Mouse (Mus musculus): ENCODE results near the gene Gm35315. TPM values are rescaled to one million over a fixed set of nuclear protein-coding genes. Genes with fewer than 3 reads are reported as not detected.
"Not testable (repeated sequence)": the region's sequence is repeated elsewhere in the genome, so short reads cannot be mapped to it uniquely, and the experiment has no call there.

Gene Gm35315
- polyA plus RNA-seq, 1 experiment from 2014 or later: 1.5 TPM

- 5% methylated on average over 25 of the region's 25 CpGs for WGBS
- Histone ChIP-seq H3K27me3 (peaks cover 4% of the 10 kb centered on the region; the same call in 1 of the 2 replicates), H3K9ac (no peak within 1 kb of the TSS; the same call in 1 of the 2 replicates), H3K27ac (0 out of 2 replicates have a peak within 1 kb of the TSS, but pooled peaks have one; percentile 22), H3K9me3 (replicated peaks) (no peaks in the 10 kb centered on the region), H3K4me1 (peaks cover 32% of the 10 kb centered on the region), H3K4me2 (peak within 1 kb of the TSS; percentile 87), H3K36me3 (peaks cover 27% of the 10 kb centered on the region), H3K4me3 (replicated peaks) (peak within 1 kb of the TSS; percentile 42)
- peak; percentile 13; the same call in 1 of the 2 replicates for ATAC-seq (replicated peaks; ENCODE audit: low FRiP score)
Measured at GRCm38 (mm10) chr5:110099656-110100580, 5.7 kb upstream of the Gm35315 start, which contains the start of gene Plcxd1. Gene Plcxd1, plus strand, starts transcription at chr5:110099969.

GRCm38 (mm10) chr5:110098991-110099477, 4.8 kb upstream of the Gm35315 start:
- Histone ChIP-seq H3K27ac (no peak overlapping the region), H3K27me3 (peaks cover 4% of the 10 kb centered on the region; the same call in 1 of the 2 replicates), H3K9ac (no peak overlapping the region), H3K9me3 (replicated peaks) (no peaks in the 10 kb centered on the region), H3K4me2 (no peak overlapping the region), H3K36me3 (peaks cover 18% of the 10 kb centered on the region), H3K4me1 (peaks cover 36% of the 10 kb centered on the region), H3K4me3 (replicated peaks) (no peak overlapping the region)
- ATAC-seq (replicated peaks; ENCODE audit: low FRiP score): no peak
- WGBS: 52% methylated on average over 1 of the region's 1 CpGs

DNA sequence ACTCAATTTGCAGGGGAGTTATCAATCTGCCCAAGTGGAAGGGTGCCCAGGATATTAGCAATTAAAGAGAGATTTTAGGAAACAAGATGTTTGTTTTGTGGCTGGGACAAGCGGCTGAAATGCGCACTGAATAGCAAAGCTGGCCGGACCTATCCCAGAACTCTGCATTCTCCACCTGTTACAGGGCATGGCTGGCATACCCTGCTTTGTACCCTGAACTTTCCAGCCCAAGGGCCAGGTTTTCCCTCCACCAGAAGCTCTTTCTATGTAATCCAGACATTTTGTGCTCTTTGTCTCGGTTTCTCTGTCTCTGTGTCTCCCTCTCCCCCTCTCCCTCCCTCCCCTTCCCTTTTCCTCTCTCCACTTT, 610 bp upstream of the Gm35315 start:
- Histone ChIP-seq H3K27ac (peak overlapping the region; percentile 79), H3K9me3 (replicated peaks) (no peaks in the 10 kb centered on the region), H3K27me3 (no peaks in the 10 kb centered on the region), H3K36me3 (no peaks in the 10 kb centered on the region), H3K4me2 (peak overlapping the region; percentile 82), H3K4me1 (peaks cover 9% of the 10 kb centered on the region), H3K4me3 (replicated peaks) (peak overlapping the region; percentile 63), H3K9ac (peak overlapping the region; percentile 48)
- 10% methylated on average over 4 of the region's 4 CpGs for WGBS
- peak; percentile 53 for ATAC-seq (replicated peaks; ENCODE audit: low FRiP score)

- Histone ChIP-seq H3K9ac (no peak overlapping the region), H3K4me1 (peaks cover 8% of the 10 kb centered on the region; the same call in 1 of the 2 replicates), H3K4me3 (replicated peaks) (no peak overlapping the region), H3K27me3 (no peaks in the 10 kb centered on the region), H3K4me2 (no peak overlapping the region), H3K27ac (no peak overlapping the region), H3K36me3 (no peaks in the 10 kb centered on the region), H3K9me3 (replicated peaks) (no peaks in the 10 kb centered on the region)
- ATAC-seq (replicated peaks; ENCODE audit: low FRiP score): no peak
- WGBS: 79% methylated on average over 2 of the region's 2 CpGs
Measured at GRCm38 (mm10) chr5:110091546-110091945, 2.7 kb downstream of the Gm35315 start.

GRCm38 (mm10) chr5:110086161-110086866, 7.9 kb downstream of the Gm35315 start:
- Histone ChIP-seq H3K27me3 (no peaks in the 10 kb centered on the region), H3K9me3 (replicated peaks) (0 out of 2 replicates have a peak, but pooled peaks cover 3% of the 10 kb centered on the region), H3K9ac (no peak overlapping the region), H3K4me1 (no peaks in the 10 kb centered on the region), H3K27ac (no peak overlapping the region), H3K4me2 (0 out of 2 replicates have a peak overlapping the region, but pooled peaks have one; percentile 12), H3K4me3 (replicated peaks) (no peak overlapping the region), H3K36me3 (no peaks in the 10 kb centered on the region)
- no peak for ATAC-seq (replicated peaks; ENCODE audit: low FRiP score)
- WGBS: 39% methylated on average over 14 of the region's 14 CpGs

DNA sequence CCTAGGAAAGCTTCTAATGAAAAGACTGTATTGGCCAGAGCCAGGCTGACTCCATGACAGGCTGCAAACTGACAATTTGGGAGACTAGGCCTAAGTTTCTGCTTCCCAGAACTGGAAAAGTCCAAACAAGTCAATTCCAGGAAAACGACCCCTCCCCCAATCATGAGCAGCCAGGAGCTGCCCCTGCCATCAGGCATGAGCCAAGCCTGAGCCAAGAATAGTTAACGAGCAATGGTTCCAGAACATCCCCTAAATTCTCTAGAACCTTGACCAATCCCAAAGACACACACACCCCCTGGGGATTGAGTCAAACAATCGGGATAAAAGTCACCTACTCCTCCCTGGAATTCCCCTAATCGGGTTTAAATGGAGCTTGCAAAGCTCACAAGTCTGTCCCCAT, 11.3 kb downstream of the Gm35315 start:
- Histone ChIP-seq H3K27me3 (no peaks in the 10 kb centered on the region), H3K4me2 (no peak overlapping the region), H3K36me3 (peaks cover 10% of the 10 kb centered on the region), H3K9me3 (replicated peaks) (peaks cover 20% of the 10 kb centered on the region), H3K4me1 (no peaks in the 10 kb centered on the region), H3K4me3 (replicated peaks) (no peak overlapping the region), H3K27ac (no peak overlapping the region), H3K9ac (no peak overlapping the region)
- 82% methylated on average over 4 of the region's 4 CpGs for WGBS
- ATAC-seq (replicated peaks; ENCODE audit: low FRiP score): no peak

- not testable (repeated sequence) for H3K27ac ChIP-seq; H3K27me3 ChIP-seq; ATAC-seq (replicated peaks; ENCODE audit: low FRiP score); H3K9ac ChIP-seq; H3K4me1 ChIP-seq; H3K4me3 ChIP-seq (replicated peaks); H3K4me2 ChIP-seq; H3K36me3 ChIP-seq
- 92% methylated on average over 2 of the region's 2 CpGs for WGBS
- H3K9me3 ChIP-seq (replicated peaks): peaks cover 23% of the 10 kb centered on the region
Measured at GRCm38 (mm10) chr5:110072413-110072812, 21.8 kb downstream of the Gm35315 start, which contains the start of gene Gm17655. Gene Gm17655, minus strand, starts transcription at chr5:110072513.

DNA sequence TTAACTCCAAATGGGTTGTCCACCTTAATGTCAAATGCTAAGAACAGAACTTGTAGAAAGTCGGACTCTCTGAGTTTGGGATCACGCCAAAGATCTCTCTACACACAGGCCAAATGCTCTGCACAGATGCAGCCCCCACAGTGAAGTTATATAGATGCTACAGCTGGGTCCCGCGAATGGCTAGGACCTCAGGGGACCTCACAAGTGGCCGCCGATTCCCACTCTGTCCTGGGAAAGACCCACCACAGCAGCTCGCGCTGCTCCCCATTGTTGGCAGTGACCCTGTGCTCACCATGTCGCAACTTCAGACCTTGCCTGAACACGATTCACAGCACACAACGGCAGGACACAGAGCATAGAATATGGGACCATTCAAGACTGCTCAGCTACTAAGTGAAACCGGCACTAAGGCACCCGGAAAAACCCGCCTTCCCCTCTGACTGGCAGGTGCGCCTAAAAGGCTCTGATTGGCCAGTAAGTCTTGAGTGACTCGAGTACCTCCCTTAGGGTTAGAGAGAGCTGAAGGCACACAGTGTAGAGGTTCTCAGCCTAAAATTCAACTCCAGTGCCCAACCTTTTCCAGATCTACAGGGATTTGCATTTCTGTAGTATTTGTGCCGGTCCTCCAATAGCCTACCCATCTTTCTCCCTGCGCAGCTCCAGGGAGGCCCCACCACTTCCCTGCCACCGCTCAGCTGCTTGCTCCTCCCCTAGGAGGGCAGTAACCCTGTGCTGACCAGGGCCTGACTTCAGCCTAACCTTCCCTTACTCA, 36.4 kb downstream of the Gm35315 start:
- Histone ChIP-seq H3K4me2 (peak overlapping the region; percentile 55), H3K36me3 (no peaks in the 10 kb centered on the region), H3K4me3 (replicated peaks) (peak overlapping the region; percentile 65), H3K27me3 (no peaks in the 10 kb centered on the region), H3K9me3 (replicated peaks) (no peaks in the 10 kb centered on the region), H3K4me1 (0 out of 2 replicates have a peak, but pooled peaks cover 4% of the 10 kb centered on the region), H3K9ac (peak overlapping the region; percentile 48), H3K27ac (peak overlapping the region; percentile 87)
- WGBS: under 1% methylated on average over 19 of the region's 19 CpGs
- peak; percentile 100 for ATAC-seq (replicated peaks; ENCODE audit: low FRiP score)

Other genes with a start within 250 kb of the Gm35315 start
- 0.66 and 0.98 TPM in 2 replicates for gene Gm15446, start 171.0 kb downstream of the Gm35315 start, polyA plus RNA-seq (2015; fragmentation: Nextera tagmentation; extraction: Ambion mirVana)
- gene Zfp932, start 97.9 kb downstream of the Gm35315 start, polyA plus RNA-seq (2015; fragmentation: Nextera tagmentation; extraction: Ambion mirVana): 21.7 and 24.1 TPM in 2 replicates
- gene Gm17655, start 21.9 kb downstream of the Gm35315 start, polyA plus RNA-seq (2015; fragmentation: Nextera tagmentation; extraction: Ambion mirVana): 6.7 and 7.6 TPM in 2 replicates
- 1.4 and 1.6 TPM in 2 replicates for gene Plcxd1, start 5.5 kb upstream of the Gm35315 start, polyA plus RNA-seq (2015; fragmentation: Nextera tagmentation; extraction: Ambion mirVana)
- gene Gtpbp6, start 13.8 kb upstream of the Gm35315 start, polyA plus RNA-seq (2015; fragmentation: Nextera tagmentation; extraction: Ambion mirVana): 32.3 and 34.9 TPM in 2 replicates
- 3.8 and 5.7 TPM in 2 replicates for gene Zfp605, start 15.7 kb upstream of the Gm35315 start, polyA plus RNA-seq (2015; fragmentation: Nextera tagmentation; extraction: Ambion mirVana)
- gene Chfr, start 41.4 kb upstream of the Gm35315 start, polyA plus RNA-seq (2015; fragmentation: Nextera tagmentation; extraction: Ambion mirVana): 35.3 and 38.1 TPM in 2 replicates
- gene Golga3, start 82.3 kb upstream of the Gm35315 start, polyA plus RNA-seq (2015; fragmentation: Nextera tagmentation; extraction: Ambion mirVana): 19.0 and 19.4 TPM in 2 replicates
- 29.7 and 32.2 TPM in 2 replicates for gene Ankle2, start 136.6 kb upstream of the Gm35315 start, polyA plus RNA-seq (2015; fragmentation: Nextera tagmentation; extraction: Ambion mirVana)
- 67.6 and 68.1 TPM in 2 replicates for gene Pgam5, start 175.5 kb upstream of the Gm35315 start, polyA plus RNA-seq (2015; fragmentation: Nextera tagmentation; extraction: Ambion mirVana)
- 17.7 and 20.4 TPM in 2 replicates for gene Pxmp2, start 191.8 kb upstream of the Gm35315 start, polyA plus RNA-seq (2015; fragmentation: Nextera tagmentation; extraction: Ambion mirVana)
- 32.9 and 33.1 TPM in 2 replicates for gene Pole, start 191.9 kb upstream of the Gm35315 start, polyA plus RNA-seq (2015; fragmentation: Nextera tagmentation; extraction: Ambion mirVana)
- 0.68 and 0.87 TPM in 2 replicates for gene P2rx2, start 248.8 kb upstream of the Gm35315 start, polyA plus RNA-seq (2015; fragmentation: Nextera tagmentation; extraction: Ambion mirVana)